Mouse (Mus musculus) T-helper 1 cell (primary cell): Measurements from ENCODE around the gene Copz2.
"Not testable (repeated sequence)": the region's sequence is repeated elsewhere in the genome, so short reads cannot be mapped to it uniquely, and the experiment has no call there.

Source experiments
- in situ Hi-C: fragments of 300-600 bp; cut with MboI, MseI; formaldehyde crosslinking; loops from one replicate; pipeline ENCODE4 v1.15.1; 2025; ENCODE audit warnings: high pct_unique_total_duplicates

The Copz2 gene

DNA sequence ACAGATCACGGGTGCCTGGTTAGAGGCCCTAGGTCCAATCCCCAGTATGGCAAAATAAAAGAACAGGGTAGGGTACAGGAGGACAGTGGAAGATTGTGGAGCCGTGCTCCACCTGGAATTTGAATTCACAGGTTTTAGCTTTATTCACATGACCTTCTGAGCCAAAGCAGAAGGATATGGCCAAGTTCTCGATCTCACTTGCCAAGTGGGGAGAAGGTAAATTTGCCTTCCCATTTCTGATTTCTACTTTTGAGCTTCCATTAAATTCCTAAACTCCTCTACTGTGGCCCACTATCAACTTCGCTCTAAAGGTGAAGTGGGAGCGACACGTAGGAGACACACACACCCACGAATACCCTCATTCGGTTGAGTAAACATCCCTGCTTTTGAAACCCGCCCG lies 20.8 kb upstream of the Copz2 start:
- in situ Hi-C loops = no loop called here

DNA sequence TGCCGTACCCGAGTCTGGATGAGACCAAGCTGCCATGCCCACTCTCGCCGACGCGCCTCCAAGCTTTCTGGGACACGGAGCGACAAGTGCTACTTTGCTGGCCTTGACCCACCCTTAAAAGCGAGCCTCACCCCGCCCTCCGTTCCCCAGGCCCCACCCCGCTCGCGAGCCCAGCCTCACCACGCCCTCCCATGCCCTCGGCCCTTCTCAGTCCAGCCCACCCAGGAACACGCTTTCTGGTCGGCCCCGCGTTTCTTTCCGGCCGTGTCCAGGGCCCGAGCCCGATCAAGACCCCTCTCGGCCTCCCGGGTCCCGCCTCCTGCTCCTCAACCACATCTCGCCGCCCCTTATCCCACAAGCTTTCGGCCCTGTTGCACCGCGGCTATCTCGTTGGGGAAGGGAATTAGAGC lies 20.3 kb upstream of the Copz2 start:
- in situ Hi-C loops = no loop called here

DNA sequence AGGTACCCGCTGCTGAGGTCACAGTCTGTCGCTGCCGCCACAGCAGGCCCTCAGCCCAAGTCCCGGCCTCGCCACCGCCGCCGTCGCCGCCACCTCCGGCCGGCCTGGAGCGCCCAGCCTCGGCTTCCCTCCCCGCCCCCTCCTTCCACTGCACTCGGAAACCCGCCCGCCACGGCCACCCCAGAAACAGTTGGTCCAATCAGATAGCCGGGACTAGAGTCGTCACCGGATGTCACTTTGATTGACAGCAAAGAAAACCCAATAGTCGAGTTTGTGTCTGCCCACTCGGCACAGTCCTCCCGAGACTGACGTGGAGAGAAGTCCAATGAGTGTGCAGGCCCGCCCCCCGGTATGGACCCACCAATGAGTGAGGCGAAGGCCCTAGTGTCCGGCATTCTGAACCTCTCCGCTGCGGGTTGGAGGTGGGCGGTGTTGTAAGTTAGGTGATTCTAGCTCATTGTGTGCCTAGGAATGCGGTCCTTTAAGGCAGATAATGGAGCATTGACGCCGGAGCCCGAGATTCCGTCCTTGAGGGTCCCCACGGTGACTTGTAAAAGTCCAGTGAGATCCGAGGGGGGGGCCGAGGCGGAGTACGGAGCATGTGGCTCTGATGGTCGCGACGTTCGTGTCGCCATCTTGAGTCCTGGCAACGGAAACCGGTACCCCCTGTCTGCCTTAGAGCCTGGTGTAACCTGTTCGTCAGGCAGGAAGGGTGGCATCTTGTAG lies 19.7 kb upstream of the Copz2 start, which contains the start of gene Nfe2l1:
Nfe2l1 (minus strand) TSS at position 156 of the 726 bp plus-strand sequence.
- in situ Hi-C loops = loop anchor here (10.0 kb wide), 1 partner anchor 725 kb away; no protein-coding TSS in a partner anchor

DNA sequence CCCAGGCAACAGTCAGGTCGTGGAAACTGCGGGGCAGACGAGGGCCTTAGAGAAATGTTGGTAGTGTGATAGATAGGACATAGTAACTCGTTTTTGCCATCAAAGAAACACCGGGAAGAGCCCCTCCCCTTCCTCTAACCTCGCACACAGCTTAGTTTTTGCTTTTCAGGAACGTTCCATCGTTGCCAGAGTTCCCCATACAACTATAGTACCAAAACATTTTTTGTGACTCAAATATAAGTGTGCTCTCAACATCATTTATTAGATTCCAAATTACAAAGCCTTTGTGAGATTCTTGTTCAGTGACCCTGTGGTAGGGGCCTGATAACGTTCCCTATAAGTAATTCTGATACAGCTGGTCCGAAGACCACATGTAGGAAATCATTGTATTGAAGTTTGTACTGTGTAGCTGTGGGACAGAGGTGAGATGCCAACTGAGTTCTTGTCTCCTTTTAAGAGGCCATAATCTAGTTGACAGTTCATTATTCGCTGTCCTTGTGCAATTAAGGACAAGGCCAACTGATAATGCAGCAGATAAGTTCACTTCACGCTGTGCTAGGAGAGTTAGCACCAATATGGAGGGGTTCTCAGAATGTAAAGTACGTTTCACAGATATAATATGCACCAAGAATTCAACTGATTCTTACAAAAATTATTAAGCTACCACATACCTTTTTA lies 19.0 kb upstream of the Copz2 start:
- in situ Hi-C loops = loop anchor here (10.0 kb wide), 1 partner anchor 724 kb away; no protein-coding TSS in a partner anchor

DNA sequence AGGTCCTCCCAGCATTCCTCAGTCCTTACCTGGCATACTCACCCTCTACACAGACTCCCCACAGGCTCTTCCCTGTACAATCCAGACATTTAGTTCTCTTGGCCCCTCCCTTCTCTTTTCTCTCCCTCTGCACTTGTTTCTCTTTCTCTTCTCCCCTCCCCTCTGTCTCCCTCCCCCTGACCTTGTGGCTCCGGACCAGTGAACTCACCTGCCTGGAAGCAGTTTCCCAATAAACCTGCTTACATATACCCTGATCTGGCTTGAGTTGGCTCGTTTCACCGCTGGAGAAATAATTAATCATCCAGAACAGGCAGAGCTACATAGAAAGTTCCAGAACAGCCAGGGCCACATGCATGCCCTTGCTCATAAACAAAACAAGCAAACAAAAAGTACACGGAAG lies 18.2 kb upstream of the Copz2 start:
- in situ Hi-C loops = loop anchor here (10.0 kb wide), 1 partner anchor 723 kb away; no protein-coding TSS in a partner anchor

DNA sequence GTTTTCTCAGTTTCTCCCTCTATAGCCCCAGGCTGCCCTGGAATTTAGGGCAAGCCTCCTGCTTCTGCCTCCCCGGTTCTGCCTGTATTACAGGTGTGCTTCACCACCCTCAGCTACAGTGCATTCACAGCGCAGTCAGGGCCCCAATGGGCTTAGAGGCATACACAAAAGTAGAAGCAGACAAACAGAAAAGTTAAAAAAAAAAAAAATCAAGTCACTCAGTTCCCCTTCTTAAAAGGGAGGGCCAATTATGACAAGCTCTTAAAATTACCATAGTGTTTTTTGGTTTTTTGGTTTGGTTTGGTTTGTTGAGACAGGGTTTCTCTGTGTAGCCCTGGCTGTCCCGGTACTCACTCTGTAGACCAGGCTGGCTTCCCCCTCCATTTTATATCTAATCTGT lies 17.1 kb upstream of the Copz2 start:
- in situ Hi-C loops = loop anchor here (10.0 kb wide), 1 partner anchor 722 kb away; no protein-coding TSS in a partner anchor

DNA sequence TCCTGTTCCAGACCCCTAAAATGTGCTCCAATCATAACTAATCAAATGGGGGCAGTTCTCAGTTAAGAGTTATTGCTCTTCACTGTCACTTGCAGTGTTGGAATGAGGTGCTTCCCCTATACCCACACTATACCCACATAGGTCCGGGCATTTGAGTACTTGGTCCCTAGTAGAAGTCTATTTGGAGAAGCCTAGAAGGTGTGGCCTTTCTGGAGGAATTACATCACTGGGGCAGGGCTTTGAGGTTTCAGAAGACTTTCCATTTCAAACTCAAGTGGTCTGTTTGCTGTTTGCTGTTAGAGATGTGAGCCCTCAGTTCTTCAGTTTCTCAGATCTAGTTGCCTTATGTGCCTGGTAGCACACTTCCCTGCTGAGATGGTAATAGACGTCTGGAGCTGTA lies 16.7 kb upstream of the Copz2 start:
- in situ Hi-C loops = loop anchor here (10.0 kb wide), 1 partner anchor 722 kb away; no protein-coding TSS in a partner anchor

DNA sequence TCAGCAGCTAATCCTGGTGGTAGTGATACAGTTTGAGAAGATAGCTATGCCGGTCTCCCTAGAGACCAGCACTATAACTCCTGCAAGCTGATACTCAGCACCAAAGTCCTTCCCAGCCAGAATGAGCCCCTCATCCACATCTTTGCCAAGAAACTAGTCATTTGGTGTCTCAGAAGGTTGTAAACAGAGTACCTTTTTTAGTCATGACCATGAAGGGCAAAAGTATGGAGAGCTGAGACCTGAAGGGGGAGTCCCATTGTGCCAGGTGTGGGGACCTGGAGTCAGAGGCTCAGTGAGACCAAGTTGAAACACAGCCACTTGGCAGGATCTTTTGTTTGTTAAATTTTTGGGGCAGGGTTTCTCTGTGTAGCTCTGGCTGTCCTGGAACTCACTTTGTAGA lies 15.5 kb upstream of the Copz2 start:
- in situ Hi-C loops = loop anchor here (10.0 kb wide), 1 partner anchor 721 kb away; no protein-coding TSS in a partner anchor

DNA sequence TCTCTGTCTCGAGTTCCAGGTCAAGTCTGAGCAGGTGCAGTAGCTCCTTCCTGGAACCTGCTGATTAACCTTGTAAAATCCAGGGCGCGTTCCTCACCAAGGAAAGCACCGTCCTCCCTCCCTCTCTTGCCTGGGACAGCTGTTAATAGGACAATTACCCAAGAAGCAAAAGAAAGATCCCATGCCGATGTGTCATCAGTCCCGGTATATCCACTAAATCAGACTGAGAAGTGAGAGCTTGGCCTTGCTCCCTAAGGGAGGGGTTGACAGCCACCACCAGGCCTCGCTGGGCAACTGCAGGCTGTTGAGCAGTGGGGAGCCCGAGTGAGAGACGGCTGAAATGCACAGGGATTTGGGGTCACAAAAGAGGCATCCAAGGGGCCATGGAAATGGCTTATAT lies 12.4 kb upstream of the Copz2 start:
- in situ Hi-C loops = loop anchor here (10.0 kb wide), 1 partner anchor 718 kb away; no protein-coding TSS in a partner anchor

DNA sequence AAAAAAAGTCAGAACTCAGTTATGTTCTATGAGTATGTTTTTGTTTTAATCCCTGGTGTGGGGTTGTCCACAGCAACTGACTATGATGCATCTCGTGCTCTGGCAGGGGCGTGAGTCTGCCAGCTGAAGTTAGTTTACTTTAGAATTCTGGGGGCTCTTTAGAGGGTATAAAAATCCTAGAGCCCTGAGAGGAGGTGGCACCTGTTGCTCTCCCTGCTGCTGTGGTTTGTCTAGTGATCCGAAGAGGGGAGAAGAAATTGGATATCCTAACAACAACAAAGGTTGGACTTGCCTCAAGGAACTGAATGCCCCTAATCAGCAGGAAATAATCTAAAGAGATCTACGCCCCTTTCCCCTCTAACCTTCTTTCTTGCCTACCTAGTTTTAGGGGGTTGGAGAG lies 11.3 kb upstream of the Copz2 start:
- in situ Hi-C loops = loop anchor here (10.0 kb wide), 1 partner anchor 716 kb away; no protein-coding TSS in a partner anchor

DNA sequence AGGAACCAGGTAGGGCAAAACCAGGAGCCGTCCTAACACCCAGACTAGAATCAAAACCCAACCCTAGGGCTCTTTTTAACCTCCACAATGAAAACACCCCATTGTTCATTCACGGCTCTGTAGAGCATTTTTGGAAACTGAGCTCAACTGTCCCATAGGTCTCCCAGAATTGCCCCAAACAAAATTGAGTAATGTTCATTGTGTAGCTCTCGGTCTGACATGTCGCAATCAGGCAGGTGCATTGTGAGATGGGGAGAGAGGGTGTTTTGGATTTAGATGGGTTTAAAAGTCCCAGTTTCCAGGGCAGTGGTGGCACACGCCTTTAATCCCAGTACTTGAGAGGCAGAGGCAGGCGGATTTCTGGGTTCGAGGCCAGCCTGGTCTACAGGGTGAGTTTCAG lies 10.2 kb upstream of the Copz2 start:
- in situ Hi-C loops = loop anchor here (10.0 kb wide), 1 partner anchor 715 kb away; no protein-coding TSS in a partner anchor

DNA sequence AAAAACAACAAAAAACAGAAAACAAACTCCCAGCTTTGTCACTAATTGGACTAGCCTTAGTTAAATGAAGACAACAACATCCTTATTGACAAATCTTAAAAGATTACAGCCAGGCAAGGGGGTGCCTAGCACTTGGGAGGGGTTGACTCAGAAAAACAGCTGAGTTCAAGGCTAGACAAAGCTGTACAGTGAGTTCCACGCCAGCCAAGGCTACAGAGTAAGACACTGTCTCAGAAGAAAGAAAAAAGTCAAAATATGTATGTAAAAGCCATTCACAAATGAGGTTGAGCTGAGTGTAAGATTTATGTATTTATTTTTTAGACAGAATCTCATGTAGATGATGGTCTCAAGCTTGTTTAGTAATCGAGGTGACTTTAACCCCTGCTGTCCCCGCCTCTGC lies 9.8 kb upstream of the Copz2 start:
- in situ Hi-C loops = loop anchor here (10.0 kb wide), 1 partner anchor 715 kb away; no protein-coding TSS in a partner anchor

DNA sequence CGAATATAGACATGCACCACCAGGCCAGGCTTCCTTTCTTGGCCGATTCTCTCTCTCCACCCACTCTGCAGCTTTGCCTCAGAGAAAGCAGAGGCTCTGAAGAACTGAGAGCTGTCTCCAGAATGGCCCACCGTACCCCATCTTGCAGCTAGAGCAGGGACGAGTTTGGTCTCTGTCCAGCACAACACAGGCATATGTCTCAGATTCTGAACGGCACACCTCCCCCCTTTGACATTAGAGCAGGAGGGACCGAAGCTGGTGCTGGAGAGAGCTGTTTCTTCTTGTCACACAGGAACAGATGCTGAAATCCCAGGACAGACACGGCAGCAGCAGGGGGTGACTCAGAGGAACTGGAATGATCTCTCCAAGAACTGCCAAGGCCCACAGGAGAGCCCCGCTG lies 9.4 kb upstream of the Copz2 start:
- in situ Hi-C loops = no loop called here

DNA sequence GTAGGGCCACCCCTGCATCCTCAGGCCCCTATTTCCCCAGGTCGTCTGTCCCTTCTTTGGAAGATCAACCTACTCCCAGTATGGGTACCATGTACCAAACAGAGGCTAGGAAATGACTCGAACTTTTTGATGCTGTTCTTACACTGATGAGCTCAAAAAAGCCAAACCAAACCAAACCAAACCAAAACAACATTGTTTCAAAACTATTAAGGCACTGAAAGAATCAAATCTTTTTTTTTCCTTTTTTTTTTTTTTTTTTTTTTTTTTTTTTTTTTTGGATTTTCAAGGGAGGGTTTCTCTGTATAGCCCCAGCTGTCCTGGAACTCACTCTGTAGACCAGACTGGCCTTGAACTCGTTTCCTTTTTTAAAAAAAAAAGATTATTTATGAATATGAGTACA lies 6.0 kb upstream of the Copz2 start:
- in situ Hi-C loops = no loop called here

DNA sequence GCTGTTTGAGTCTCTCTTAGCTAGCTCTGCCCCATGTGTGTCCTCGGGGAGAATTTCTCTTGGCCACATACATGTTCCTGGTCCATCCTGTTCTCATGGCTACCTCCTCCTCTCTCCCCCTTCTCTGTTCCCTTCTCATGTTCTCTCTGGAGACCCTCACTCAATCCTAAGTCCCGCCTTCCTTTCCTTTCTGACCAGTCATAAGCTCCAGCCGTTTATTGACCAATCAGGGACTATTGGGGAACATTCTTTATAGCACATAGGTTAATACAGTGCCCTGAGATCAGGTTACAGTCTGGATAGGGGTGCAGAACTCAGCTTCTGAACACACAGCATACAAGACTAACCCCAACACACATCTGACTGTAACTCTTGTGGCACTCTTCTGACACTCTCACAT lies 2.4 kb upstream of the Copz2 start:
- in situ Hi-C loops = no loop called here

DNA sequence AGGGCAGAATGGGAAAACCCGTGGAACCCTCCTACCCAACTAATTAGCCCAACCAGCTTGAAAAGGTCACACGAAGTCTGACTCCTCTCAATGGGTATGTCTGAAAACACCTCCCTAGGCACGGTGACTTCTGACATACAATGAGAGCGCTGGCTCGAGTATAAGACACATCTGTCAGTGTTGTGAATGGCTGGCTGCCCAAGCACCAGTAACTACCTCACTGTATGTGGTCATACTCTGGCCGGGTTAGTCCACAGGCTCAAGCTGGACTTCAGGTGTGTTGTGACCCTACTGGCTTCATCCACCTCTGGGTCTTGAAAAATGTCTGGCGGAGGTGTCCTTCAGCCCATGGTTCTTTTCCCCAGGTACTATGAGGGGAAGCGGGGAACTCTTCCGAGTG lies 976 bp upstream of the Copz2 start:
- in situ Hi-C loops = no loop called here

DNA sequence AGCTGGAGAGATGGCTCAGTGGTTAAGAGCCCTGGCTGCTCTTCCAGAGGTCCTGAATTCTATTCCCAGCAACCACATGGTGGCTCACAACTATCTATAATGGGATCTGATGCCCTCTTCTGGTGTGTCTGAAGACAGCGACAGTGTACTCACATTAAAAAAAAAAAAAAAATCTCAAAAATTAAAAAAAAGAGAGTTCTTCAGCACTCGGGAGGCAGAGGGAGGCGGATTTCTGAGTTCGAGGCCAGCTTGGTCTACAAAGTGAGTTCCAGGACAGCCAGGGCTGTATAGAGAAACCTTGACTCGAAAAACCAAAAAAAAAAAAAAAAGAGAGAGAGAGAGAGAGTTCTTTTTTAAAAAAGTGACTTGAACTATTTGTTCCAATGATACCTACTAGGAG lies 525 bp upstream of the Copz2 start:
- in situ Hi-C loops = not testable (repeated sequence)

DNA sequence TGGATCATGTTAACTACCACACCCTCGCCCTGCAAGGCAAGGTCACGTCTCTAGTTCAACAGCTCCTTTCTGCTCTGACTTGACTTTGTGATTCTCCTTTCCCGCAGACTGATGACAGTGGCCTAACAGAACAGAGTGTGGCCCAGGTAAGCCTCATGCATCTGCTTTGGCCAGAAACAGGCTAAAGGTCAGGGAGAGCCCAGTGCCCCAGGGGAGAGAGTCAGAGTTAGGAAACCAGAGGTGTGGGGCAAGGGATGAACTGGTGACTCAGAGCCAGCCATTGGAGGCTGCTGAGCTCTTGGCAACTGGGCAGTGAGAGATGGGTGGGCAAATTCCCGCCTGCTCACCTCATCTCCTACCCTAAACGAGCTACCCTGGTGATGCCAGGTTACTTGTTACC lies 7.8 kb downstream of the Copz2 start:
- in situ Hi-C loops = no loop called here

DNA sequence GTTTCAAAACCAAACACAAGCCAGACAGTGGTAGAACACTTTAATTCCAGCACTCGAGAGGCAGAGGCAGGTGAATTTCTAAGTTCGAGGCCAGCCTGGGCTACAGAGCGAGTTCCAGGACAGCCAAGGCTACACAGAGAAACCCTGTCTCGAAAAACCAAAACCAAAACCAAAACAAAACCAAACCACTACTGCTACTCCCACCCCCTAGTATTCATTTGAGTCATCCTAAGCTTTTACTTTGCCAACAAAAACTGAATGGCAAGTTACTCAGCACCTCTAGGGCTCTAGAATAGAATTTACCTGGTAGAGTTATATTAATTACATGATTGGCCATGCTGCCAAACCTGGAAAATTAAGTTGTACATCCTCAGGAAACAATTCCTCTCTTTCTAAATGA lies 10.0 kb downstream of the Copz2 start:
- in situ Hi-C loops = loop anchor here (5.0 kb wide), 3 partner anchors 53 to 572 kb away; partner anchors contain the start of gene Hoxb7

DNA sequence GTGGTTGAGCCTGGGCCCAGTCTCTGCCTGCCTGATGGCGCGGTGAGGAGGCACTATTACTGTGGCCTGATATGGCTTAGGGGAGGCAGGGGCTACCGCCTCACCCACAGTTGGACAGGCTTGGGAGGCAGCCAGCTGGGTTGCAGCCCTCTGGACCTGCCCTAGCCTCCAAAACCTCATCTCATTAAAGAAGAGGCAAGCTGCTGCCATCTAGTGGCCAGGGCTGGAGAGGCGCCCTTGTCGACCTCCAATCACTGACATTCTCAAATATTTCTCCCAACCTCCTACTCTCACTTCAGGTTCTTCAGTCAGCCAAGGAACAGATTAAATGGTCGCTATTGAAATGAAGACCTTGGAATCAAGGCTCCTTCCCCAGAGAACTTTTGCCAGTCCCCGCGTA lies 10.9 kb downstream of the Copz2 start:
- in situ Hi-C loops = loop anchor here (5.0 kb wide), 3 partner anchors 52 to 573 kb away; partner anchors contain the start of gene Hoxb7

DNA sequence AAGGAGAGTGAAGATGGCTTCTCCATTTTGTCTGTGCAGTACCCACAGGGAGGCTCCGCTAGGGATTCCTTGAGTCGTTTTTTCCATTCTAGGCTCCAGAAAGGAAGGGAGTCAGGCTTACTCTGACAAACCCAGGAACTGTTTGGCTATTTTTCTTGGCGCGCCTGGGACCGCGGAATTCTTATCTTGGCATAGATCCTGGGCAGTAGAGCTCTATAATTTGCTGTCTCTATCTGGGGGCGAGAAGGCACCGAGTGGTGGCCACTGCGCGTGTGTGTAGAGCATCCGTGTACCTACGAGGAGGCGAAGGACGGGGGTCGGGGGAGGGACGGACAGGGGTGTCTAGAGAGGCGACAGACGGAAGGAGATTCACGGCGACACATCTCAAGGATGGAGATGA lies 11.8 kb downstream of the Copz2 start:
- in situ Hi-C loops = loop anchor here (5.0 kb wide), 3 partner anchors 51 to 574 kb away; partner anchors contain the start of gene Hoxb7

DNA sequence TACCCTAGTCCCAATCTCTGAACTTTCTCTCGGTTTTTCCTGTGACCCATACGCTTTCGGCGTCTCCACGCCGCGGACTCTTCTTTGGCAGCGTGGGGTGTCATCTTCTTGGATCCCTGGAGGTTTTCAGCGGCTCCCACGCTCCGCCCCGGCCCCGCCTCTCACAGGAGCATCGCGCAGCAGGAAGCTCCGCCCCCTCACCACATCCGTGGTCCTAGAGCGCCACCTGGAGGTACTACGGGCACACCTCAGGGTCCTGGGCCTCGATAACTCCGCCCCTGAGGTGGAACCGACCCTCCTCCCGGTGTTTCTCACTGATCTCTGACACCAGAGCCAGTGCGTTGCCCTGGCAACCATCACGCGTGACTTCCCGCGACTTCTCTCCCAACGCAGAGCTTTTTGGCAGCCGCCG lies 12.2 kb downstream of the Copz2 start:
- in situ Hi-C loops = loop anchor here (5.0 kb wide), 3 partner anchors 50 to 575 kb away; partner anchors contain the start of gene Hoxb7
